13 mouse cellular contexts compared by ENCODE assay signal in genomic region chr13:69517445-69517844, GRCm38 (mm10). TPM values are rescaled to one million over a fixed set of nuclear protein-coding genes. Genes with fewer than 3 reads are reported as not detected.
DNase-seq lines count a peak whose midpoint lies in the region; ATAC-seq and TF ChIP-seq lines count a peak whose summit lies in the region.
"Had no signal": no experiment of that assay in that cellular context is flagged by ENCODE, and none has a peak within 500 bp of the region (broad histone marks: within the 10 kb centered on the region; RNA-seq: fewer than 3 reads in every experiment).

No protein-coding gene starts in this region.

- no peak overlapping the region for H3K27ac ChIP-seq in hindbrain, embryonic 13.5 days
- H3K27ac ChIP-seq in hindbrain, embryonic 16.5 days (ENCODE audit: low read depth, low read length) = no peak overlapping the region
- H3K27ac ChIP-seq in lung, embryonic 14.5 days (ENCODE audit: low read depth) = no peak overlapping the region
- H3K27ac ChIP-seq: embryonic facial prominence, embryonic 13.5 days; liver, embryonic 14.5 days had no signal

- 0 out of 2 replicates have a peak overlapping the region, but pooled peaks have one; percentile 13 for H3K9ac ChIP-seq in hindbrain, embryonic 13.5 days
- H3K9ac ChIP-seq in hindbrain, embryonic 16.5 days (ENCODE audit: low read depth, low read length) = no peak overlapping the region
- no peak overlapping the region for H3K9ac ChIP-seq in lung, embryonic 14.5 days
- H3K9ac ChIP-seq: embryonic facial prominence, embryonic 13.5 days; heart, embryonic 12.5 days; liver, embryonic 14.5 days had no signal

- H3K36me3 ChIP-seq in hindbrain, embryonic 13.5 days = peaks cover 9% of the 10 kb centered on the region; the same call in 1 of the 2 replicates
- peaks cover 4% of the 10 kb centered on the region; the same call in 1 of the 2 replicates for H3K36me3 ChIP-seq in hindbrain, embryonic 16.5 days (ENCODE audit: control insufficient read depth, insufficient read depth, low read length)
- peaks cover 15% of the 10 kb centered on the region; the same call in 1 of the 2 replicates for H3K36me3 ChIP-seq in lung, embryonic 14.5 days (ENCODE audit: insufficient read depth)

- H3K4me3 ChIP-seq in hindbrain, embryonic 13.5 days = no peak overlapping the region
- no peak overlapping the region for H3K4me3 ChIP-seq in hindbrain, embryonic 16.5 days (ENCODE audit: low read length)
- no peak overlapping the region for H3K4me3 ChIP-seq in lung, adult 2 months (replicated peaks; ENCODE audit: extremely low read depth, low read depth, low read length)
- no peak overlapping the region for H3K4me3 ChIP-seq in lung, embryonic 14.5 days (ENCODE audit: low read depth, low read length)
- H3K4me3 ChIP-seq: embryonic facial prominence, embryonic 13.5 days; heart, embryonic 12.5 days had no signal

- H3K4me2 ChIP-seq in hindbrain, embryonic 13.5 days = no peak overlapping the region
- no peak overlapping the region for H3K4me2 ChIP-seq in hindbrain, embryonic 16.5 days (ENCODE audit: low read length)
- no peak overlapping the region for H3K4me2 ChIP-seq in lung, embryonic 14.5 days
- H3K4me2 ChIP-seq: embryonic facial prominence, embryonic 13.5 days; heart, embryonic 12.5 days had no signal

- H3K9me3 ChIP-seq in hindbrain, embryonic 13.5 days = no peaks in the 10 kb centered on the region
- H3K9me3 ChIP-seq in hindbrain, embryonic 16.5 days (ENCODE audit: control insufficient read depth, low read length) = no peaks in the 10 kb centered on the region
- H3K9me3 ChIP-seq in lung, embryonic 14.5 days (ENCODE audit: low read depth, low read length) = no peaks in the 10 kb centered on the region
- H3K9me3 ChIP-seq: embryonic facial prominence, embryonic 13.5 days; heart, embryonic 12.5 days had no signal

- no peak for TF ChIP-seq CTCF in lung, adult 2 months (IDR thresholded peaks at IDR 0.05; ENCODE audit: insufficient read depth, low read length)
- TF ChIP-seq CTCF in lung, embryonic 14.5 days (IDR thresholded peaks at IDR 0.05; ENCODE audit: low read depth) = no peak

- no peak for ATAC-seq in hindbrain, embryonic 13.5 days (ENCODE audit: low FRiP score)
- ATAC-seq in hindbrain, embryonic 16.5 days = no peak
- peak; percentile 52; the same call in 1 of the 2 replicates for ATAC-seq in lung, embryonic 14.5 days (ENCODE audit: insufficient read depth)
- ATAC-seq in inflammation-experienced regulatory T-cells, adult 6 months = no peak

- peaks cover 43% of the 10 kb centered on the region for H3K4me1 ChIP-seq in hindbrain, embryonic 13.5 days (replicated peaks)
- peaks cover 11% of the 10 kb centered on the region for H3K4me1 ChIP-seq in hindbrain, embryonic 16.5 days (ENCODE audit: control insufficient read depth, insufficient read depth, low read depth, low read length)
- peaks cover 9% of the 10 kb centered on the region for H3K4me1 ChIP-seq in lung, adult 2 months (ENCODE audit: control insufficient read depth, insufficient read depth, low read length)
- 0 out of 2 replicates have a peak, but pooled peaks cover 3% of the 10 kb centered on the region for H3K4me1 ChIP-seq in lung, embryonic 14.5 days (ENCODE audit: insufficient read depth)

- DNase-seq in lung, adult 2 months = peak; percentile 36
- DNase-seq in lung, postnatal 25 days (ENCODE audit: low spot score) = no peak
- peak; percentile 26 for DNase-seq in lung, embryonic 14.5 days
- DNase-seq in cerebellum, postnatal 4 days (ENCODE audit: low spot score in 2 of 2) = no peak
- DNase-seq: cerebellum, adult 11 months; cerebellum, postnatal 36 days; right cerebral cortex, postnatal 14 days had no signal

- TF ChIP-seq POLR2A in lung, adult 2 months (IDR thresholded peaks at IDR 0.05; ENCODE audit: borderline replicate concordance, extremely low read depth, low read depth, low read length) = no peak

- H3K27me3 ChIP-seq in hindbrain, embryonic 13.5 days = no peaks in the 10 kb centered on the region
- H3K27me3 ChIP-seq in hindbrain, embryonic 16.5 days (replicated peaks; ENCODE audit: control insufficient read depth, insufficient read depth, low read length) = no peaks in the 10 kb centered on the region
- no peaks in the 10 kb centered on the region for H3K27me3 ChIP-seq in lung, embryonic 14.5 days (ENCODE audit: insufficient read depth, low read length)
- H3K27me3 ChIP-seq: embryonic facial prominence, embryonic 13.5 days; heart, embryonic 12.5 days had no signal

- 89% methylated on average over 6 of the region's 6 CpGs for WGBS in hindbrain, embryonic 13.5 days
- 78% methylated on average over 6 of the region's 6 CpGs for WGBS in hindbrain, embryonic 16.5 days
- 52% methylated on average over 6 of the region's 6 CpGs for WGBS in lung, adult 2 months
- WGBS in lung, embryonic 14.5 days = 61% methylated on average over 6 of the region's 6 CpGs

RNA-seq across cellular contexts. Expression of gene Nsun2, which starts 16.1 kb away (rescaled TPM):
- polyA plus RNA-seq in hindbrain, embryonic 13.5 days (2015; fragmentation: Nextera tagmentation; extraction: Ambion mirVana) = 75.2 and 77.6 TPM in 2 replicates
- 73.8 and 77.7 TPM in 2 replicates for polyA plus RNA-seq in hindbrain, embryonic 16.5 days (2015; fragmentation: Nextera tagmentation; extraction: Ambion mirVana)
- polyA plus RNA-seq in lung, adult 2 months (2012; rRNA removed) = 19.3 and 28.7 TPM in 2 replicates
- 130 TPM in 2 replicates for polyA plus RNA-seq in lung, embryonic 14.5 days (2014; fragmentation: Nextera tagmentation; extraction: Ambion mirVana)
- 10 to 100 TPM; 17.2 to 38.5 (median 30.6) TPM for polyA plus RNA-seq in inflammation-experienced regulatory T-cells, adult 6 months (2017; shearing (Covaris generic))

RNA-seq across cellular contexts. Expression of gene Tent4a, which starts 17.0 kb away (rescaled TPM):
- polyA plus RNA-seq in hindbrain, embryonic 13.5 days (2015; fragmentation: Nextera tagmentation; extraction: Ambion mirVana) = 6.2 and 6.6 TPM in 2 replicates
- 5.7 and 6.4 TPM in 2 replicates for polyA plus RNA-seq in hindbrain, embryonic 16.5 days (2015; fragmentation: Nextera tagmentation; extraction: Ambion mirVana)
- 12.0 and 12.5 TPM in 2 replicates for polyA plus RNA-seq in lung, adult 2 months (2012; rRNA removed)
- 7.5 and 8.9 TPM in 2 replicates for polyA plus RNA-seq in lung, embryonic 14.5 days (2014; fragmentation: Nextera tagmentation; extraction: Ambion mirVana)
- polyA plus RNA-seq in inflammation-experienced regulatory T-cells, adult 6 months (2017; shearing (Covaris generic)) = 1 to 10 TPM; 3.7 to 5.8 (median 4.9) TPM

Comparison
In these comparisons a context has a peak if more than half of its experiments do, and no peak if none do; other contexts are left out.
1. DNase-seq: peak in lung, adult 2 months (single experiment) and lung, embryonic 14.5 days (single experiment); none in lung, postnatal 25 days (single experiment) and cerebellum, postnatal 4 days (0 of 2).